Mouse (Mus musculus): ENCODE measurements around the gene Ppp1r14a. TPM values are rescaled to one million over a fixed set of nuclear protein-coding genes. Genes with fewer than 3 reads are reported as not detected.

The Ppp1r14a gene
- polyA plus RNA-seq, 1 experiment from 2014 or later: 2.8 TPM

DNA sequence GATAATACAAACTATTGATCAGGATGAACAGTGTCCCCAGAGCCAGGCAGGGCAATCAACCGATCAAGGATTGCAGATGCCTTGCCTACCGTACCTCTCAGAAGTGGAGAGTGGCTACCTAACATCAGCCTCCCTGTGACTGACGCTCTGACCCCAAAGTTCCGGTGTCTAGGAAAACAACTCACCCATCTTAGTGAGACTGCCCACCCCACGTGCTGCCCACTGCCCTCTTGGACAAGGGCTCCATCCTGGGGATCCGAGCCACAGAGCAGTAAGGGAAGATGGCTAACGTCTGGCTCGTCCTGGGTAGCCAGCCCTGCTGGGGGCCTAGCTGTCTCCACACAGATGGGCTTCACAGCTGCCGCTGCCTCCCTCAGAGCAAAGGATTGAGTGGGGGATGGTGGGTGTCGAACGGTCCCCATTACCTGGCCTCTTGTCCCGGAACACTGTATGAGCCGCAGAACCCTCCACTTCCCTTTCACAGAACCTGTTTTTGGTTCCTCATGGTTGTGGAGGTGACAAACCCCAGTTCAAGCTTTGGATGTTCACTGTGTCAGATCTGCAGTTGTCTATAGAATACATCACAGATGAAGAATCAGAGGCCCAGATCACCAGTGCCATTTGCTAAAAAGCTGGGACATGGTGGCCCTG is 5.1 kb downstream of the Ppp1r14a start:
- Histone ChIP-seq H3K4me1 (ENCODE audit: control insufficient read depth, insufficient read depth, low read depth, low read length) (peaks cover 5% of the 10 kb centered on the region), H3K27ac (ENCODE audit: low read depth, low read length) (no peak overlapping the region), H3K4me3 (ENCODE audit: low read length) (no peak overlapping the region), H3K36me3 (ENCODE audit: control insufficient read depth, insufficient read depth, low read length) (no peaks in the 10 kb centered on the region), H3K4me2 (ENCODE audit: low read length) (no peak overlapping the region), H3K27me3 (replicated peaks; ENCODE audit: control insufficient read depth, insufficient read depth, low read length) (no peaks in the 10 kb centered on the region), H3K9ac (ENCODE audit: low read depth, low read length) (no peak overlapping the region), H3K9me3 (ENCODE audit: control insufficient read depth, low read length) (no peaks in the 10 kb centered on the region)
- WGBS: 60% methylated on average over 13 of the region's 13 CpGs
- ATAC-seq: no peak

DNA sequence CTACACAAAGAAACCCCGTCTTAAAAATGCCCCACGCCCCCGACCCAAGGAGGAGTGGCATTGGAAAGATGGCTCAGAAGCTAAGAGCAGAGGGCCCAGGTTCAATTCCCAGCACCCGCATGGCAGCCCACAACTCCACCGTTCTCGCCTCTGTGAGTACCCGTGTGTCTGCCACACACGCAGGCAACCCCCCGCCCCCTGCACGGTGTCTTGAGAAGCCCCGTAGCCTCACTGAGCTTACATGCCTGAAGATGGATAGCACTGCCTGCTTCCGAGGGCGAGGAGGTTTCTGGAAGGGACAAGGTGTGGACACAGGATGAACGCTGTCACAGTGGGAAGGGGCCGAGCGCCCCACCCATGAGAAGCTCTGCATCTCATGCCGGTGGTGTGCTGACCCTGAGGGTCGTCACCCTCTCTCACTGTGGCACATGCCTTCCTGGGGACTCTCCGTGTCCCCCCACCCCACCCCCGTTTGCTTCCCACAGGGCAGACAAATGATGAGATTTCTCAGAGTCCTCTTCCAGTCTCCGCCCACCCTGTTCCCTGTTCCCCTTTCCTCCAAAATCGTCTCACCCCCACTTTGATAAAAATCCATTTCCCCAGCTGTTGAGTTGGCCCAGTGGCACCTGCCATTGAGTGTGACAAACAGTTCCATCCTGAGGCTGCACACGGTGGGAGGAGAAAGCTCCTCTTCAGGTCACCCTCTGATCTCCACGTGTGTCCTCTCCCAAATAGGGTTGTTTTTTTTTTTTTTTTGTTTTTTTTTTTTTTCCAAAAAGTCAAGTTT is 6.9 kb downstream of the Ppp1r14a start:
- H3K9me3 ChIP-seq (ENCODE audit: control insufficient read depth, low read length): no peaks in the 10 kb centered on the region
- H3K4me1 ChIP-seq (ENCODE audit: control insufficient read depth, insufficient read depth, low read depth, low read length): peaks cover 4% of the 10 kb centered on the region; the same call in 1 of the 2 replicates
- H3K4me3 ChIP-seq (ENCODE audit: low read length): no peak overlapping the region
- H3K27me3 ChIP-seq (replicated peaks; ENCODE audit: control insufficient read depth, insufficient read depth, low read length): no peaks in the 10 kb centered on the region
- H3K4me2 ChIP-seq (ENCODE audit: low read length): no peak overlapping the region
- no peak overlapping the region for H3K9ac ChIP-seq (ENCODE audit: low read depth, low read length)
- 81% methylated on average over 24 of the region's 24 CpGs for WGBS
- H3K27ac ChIP-seq (ENCODE audit: low read depth, low read length): no peak overlapping the region
- no peak for ATAC-seq
- no peaks in the 10 kb centered on the region for H3K36me3 ChIP-seq (ENCODE audit: control insufficient read depth, insufficient read depth, low read length)

DNA sequence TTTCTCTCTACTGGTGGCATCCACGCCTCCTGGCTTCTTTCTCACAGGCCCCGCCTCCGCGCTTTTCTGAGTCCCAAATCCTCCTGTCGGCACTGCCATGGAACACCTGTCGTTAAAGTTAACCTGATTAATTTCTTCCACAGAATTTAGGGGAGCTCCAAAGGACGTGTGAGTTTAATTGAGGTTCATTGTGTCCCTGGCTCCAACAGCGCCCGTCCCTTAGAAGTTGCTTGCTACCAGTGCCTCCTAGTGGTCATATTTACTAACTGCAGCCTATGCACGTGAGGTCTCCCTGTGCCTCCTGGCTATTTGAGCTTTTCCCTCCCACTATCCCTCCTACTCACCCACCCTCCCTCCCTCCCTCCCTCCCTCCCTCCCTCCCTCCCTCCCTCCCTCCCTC is 7.9 kb downstream of the Ppp1r14a start:
- ATAC-seq: no peak
- peak overlapping the region; percentile 29 for H3K4me2 ChIP-seq (ENCODE audit: low read length)
- H3K4me3 ChIP-seq (ENCODE audit: low read length): no peak overlapping the region
- no peaks in the 10 kb centered on the region for H3K9me3 ChIP-seq (ENCODE audit: control insufficient read depth, low read length)
- H3K36me3 ChIP-seq (ENCODE audit: control insufficient read depth, insufficient read depth, low read length): no peaks in the 10 kb centered on the region
- no peak overlapping the region for H3K27ac ChIP-seq (ENCODE audit: low read depth, low read length)
- WGBS: 12% methylated on average over 10 of the region's 10 CpGs
- H3K4me1 ChIP-seq (ENCODE audit: control insufficient read depth, insufficient read depth, low read depth, low read length): peaks cover 4% of the 10 kb centered on the region; the same call in 1 of the 2 replicates
- no peak overlapping the region for H3K9ac ChIP-seq (ENCODE audit: low read depth, low read length)
- no peaks in the 10 kb centered on the region for H3K27me3 ChIP-seq (replicated peaks; ENCODE audit: control insufficient read depth, insufficient read depth, low read length)

DNA sequence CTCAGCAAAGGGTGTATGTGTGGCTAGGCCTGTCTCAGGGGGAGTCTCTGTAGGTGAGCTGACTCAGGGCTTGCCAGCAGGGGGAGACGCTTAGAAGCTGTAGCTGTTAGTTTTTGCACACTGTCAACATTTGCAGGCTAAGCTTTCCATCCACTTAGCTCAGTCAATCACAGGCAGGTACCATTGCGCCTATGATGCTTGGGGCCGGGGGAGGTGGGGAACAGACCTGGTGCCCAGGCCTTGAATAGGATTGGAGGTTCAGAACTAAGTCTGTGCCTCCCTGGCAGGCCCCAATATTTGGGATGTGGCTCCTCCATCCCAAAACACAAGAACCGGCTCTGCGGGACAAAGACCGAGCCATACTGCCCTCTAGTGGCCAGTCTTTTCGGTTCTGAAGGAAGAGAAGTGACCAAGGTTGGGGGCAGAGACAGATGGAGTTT is 12.0 kb downstream of the Ppp1r14a start:
- Histone ChIP-seq H3K4me1 (ENCODE audit: control insufficient read depth, insufficient read depth, low read depth, low read length) (peaks cover 12% of the 10 kb centered on the region), H3K36me3 (ENCODE audit: control insufficient read depth, insufficient read depth, low read length) (no peaks in the 10 kb centered on the region), H3K9me3 (ENCODE audit: control insufficient read depth, low read length) (no peaks in the 10 kb centered on the region), H3K9ac (ENCODE audit: low read depth, low read length) (peak overlapping the region; percentile 53), H3K27me3 (replicated peaks; ENCODE audit: control insufficient read depth, insufficient read depth, low read length) (no peaks in the 10 kb centered on the region), H3K4me2 (ENCODE audit: low read length) (peak overlapping the region; percentile 45), H3K27ac (ENCODE audit: low read depth, low read length) (no peak overlapping the region), H3K4me3 (ENCODE audit: low read length) (no peak overlapping the region; the same call in 1 of the 2 replicates)
- under 1% methylated on average over 7 of the region's 7 CpGs for WGBS
- no peak for ATAC-seq

DNA sequence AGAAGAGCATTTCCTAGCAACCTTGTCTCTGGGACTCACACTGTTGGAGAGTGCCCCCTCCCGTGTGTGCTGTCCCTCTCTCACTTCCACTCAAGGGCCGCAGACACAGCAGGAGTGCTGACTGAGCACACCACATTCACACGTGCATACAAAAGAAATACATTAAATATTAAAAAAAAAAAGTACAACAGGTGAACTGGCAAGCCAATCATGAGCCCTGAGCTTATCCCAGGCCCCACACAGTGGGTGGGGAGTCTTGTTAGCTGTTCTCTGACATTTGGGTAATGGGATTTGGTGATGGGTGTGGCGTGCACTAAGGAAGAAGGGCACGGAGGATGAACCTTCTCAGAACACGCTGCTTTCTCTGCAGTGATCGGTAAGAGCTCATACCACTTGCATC is 13.5 kb downstream of the Ppp1r14a start:
- Histone ChIP-seq H3K27ac (ENCODE audit: low read depth, low read length) (no peak overlapping the region), H3K9me3 (ENCODE audit: control insufficient read depth, low read length) (no peaks in the 10 kb centered on the region), H3K36me3 (ENCODE audit: control insufficient read depth, insufficient read depth, low read length) (no peaks in the 10 kb centered on the region), H3K9ac (ENCODE audit: low read depth, low read length) (no peak overlapping the region), H3K4me3 (ENCODE audit: low read length) (no peak overlapping the region), H3K27me3 (replicated peaks; ENCODE audit: control insufficient read depth, insufficient read depth, low read length) (no peaks in the 10 kb centered on the region), H3K4me1 (ENCODE audit: control insufficient read depth, insufficient read depth, low read depth, low read length) (peaks cover 21% of the 10 kb centered on the region), H3K4me2 (ENCODE audit: low read length) (no peak overlapping the region)
- no peak for ATAC-seq
- 63% methylated on average over 7 of the region's 7 CpGs for WGBS

DNA sequence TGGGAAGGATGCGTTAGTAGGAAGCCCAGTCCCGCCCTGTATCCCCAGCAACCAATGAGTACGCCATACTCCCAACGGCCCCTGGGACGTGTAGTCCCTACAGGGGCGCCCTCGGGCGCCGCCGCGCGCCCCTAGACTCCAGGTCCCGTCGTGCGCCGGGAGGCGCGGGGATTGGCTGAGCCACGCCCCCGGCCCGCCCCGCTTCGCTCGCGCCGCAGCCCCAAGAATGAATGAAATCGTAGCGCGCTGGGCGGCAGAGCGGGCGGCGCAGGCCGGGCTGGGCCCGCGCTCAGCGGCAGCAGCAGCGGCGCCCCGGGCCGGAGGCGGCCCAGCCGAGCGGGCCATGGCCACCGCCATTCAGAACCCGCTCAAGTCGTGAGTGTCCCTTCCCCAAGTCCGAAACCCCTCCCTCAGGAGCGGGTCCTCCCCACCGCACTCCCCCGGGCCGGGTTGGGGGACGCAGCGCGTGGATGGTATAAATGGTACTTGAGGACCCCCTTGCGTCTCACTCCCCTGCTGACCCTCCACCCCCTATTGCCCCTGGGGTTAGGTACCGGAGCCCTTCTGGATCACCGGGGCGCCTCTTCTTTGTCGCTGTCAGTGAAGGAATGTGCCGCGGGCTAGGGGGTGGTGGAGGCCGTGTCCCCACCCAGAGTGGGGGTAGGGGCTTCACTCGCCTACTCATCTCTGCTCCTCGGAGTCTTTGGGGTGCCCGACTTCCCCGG is 14.8 kb downstream of the Ppp1r14a start, which contains the start of gene Dpf1:
Dpf1 (plus strand) TSS at position 214 of the 725 bp plus-strand sequence.
- Histone ChIP-seq H3K9ac (ENCODE audit: low read depth, low read length) (peak within 1 kb of the TSS; percentile 87), H3K4me2 (ENCODE audit: low read length) (peak within 1 kb of the TSS; percentile 83), H3K4me3 (ENCODE audit: low read length) (peak within 1 kb of the TSS; percentile 75), H3K27me3 (replicated peaks; ENCODE audit: control insufficient read depth, insufficient read depth, low read length) (no peaks in the 10 kb centered on the region), H3K9me3 (ENCODE audit: control insufficient read depth, low read length) (no peaks in the 10 kb centered on the region), H3K27ac (ENCODE audit: low read depth, low read length) (peak within 1 kb of the TSS; percentile 79), H3K36me3 (ENCODE audit: control insufficient read depth, insufficient read depth, low read length) (no peaks in the 10 kb centered on the region), H3K4me1 (ENCODE audit: control insufficient read depth, insufficient read depth, low read depth, low read length) (peaks cover 21% of the 10 kb centered on the region)
- WGBS: under 1% methylated on average over 56 of the region's 67 CpGs
- ATAC-seq: peak; percentile 86

DNA sequence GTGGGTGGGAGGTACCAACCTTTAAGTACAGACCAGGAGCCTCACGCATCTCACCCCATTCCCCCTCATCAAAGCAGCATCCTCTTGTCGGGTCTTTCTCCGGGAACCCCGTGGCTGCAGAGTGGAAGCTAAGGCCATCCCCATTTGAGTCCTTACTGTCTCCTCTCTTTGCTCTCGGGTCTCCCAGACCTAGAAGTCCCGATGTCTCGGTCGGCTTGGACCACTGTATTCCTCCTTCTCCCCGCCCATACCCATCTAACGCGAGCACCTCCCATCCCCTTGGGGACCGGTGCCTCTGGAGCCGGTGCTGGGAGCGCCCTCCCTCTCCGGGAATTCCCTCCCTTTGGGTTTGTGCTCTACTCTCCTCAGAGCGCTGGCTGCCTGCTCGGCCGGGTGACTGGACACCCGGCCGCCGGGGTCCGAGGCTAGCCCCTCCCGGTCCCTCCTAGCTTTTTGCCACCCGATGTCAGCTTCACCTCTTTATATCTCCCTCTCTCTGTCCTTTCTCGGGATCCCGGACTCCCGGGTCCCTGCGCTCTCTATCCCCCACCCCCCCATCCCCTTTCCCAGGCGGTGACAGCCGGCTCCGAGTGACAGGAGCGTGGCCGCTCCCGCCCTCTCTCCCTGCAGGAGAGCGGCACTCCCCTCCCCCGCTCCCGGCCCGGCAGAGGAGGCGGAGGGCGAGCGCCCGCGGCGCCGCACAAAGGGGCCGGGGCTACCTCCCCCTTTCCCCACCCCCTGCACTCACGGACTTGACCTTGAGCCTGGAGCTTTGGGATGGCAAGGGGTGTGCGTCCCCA is 15.6 kb downstream of the Ppp1r14a start:
- peak overlapping the region; percentile 87 for H3K9ac ChIP-seq (ENCODE audit: low read depth, low read length)
- no peak for ATAC-seq

DNA sequence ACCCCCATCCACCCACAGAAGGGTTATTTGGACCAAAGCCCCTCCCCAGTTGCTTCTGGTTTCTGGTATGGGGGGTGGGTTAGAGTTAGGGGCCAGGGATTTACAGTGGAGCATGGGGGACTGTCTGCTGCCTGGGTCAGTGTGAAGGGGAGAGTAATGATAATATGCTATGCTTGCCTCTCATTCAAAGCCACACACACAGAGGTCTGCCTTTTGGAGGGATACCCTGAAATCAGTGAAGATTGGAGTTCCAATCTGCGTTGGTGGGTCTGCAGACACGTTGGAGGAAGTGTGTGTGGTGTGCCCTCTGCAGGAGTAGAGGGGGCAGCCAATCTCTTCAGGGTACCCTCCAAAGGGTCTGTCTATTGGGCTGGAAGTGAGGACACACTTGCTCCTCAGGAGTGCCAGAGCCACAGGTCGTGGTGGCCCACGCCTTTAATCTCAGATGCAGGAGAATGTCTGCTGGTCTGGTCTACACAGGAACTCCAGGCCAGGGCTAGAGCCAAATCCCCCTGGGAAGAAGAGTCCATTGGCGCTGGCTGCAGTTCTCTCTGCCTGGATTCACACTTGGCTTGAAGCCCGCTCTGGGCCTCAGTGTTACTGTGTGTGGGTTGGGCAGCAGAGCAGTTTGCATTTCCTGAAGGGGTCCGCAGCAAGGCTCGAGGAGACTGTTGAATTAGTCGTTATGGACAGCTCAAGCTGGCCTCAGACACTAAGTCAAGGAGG is 16.3 kb downstream of the Ppp1r14a start:
- Histone ChIP-seq H3K9ac (ENCODE audit: low read depth, low read length) (peak overlapping the region; percentile 87), H3K27ac (ENCODE audit: low read depth, low read length) (peak overlapping the region; percentile 79), H3K9me3 (ENCODE audit: control insufficient read depth, low read length) (no peaks in the 10 kb centered on the region), H3K27me3 (replicated peaks; ENCODE audit: control insufficient read depth, insufficient read depth, low read length) (no peaks in the 10 kb centered on the region), H3K4me1 (ENCODE audit: control insufficient read depth, insufficient read depth, low read depth, low read length) (peaks cover 32% of the 10 kb centered on the region), H3K4me3 (ENCODE audit: low read length) (peak overlapping the region; percentile 75), H3K4me2 (ENCODE audit: low read length) (peak overlapping the region; percentile 83), H3K36me3 (ENCODE audit: control insufficient read depth, insufficient read depth, low read length) (no peaks in the 10 kb centered on the region)
- ATAC-seq: no peak
- 11% methylated on average over 8 of the region's 9 CpGs for WGBS

More for the DNA sequence above, 15.6 kb downstream of the Ppp1r14a start:
- H3K4me2 ChIP-seq (ENCODE audit: low read length): peak overlapping the region; percentile 83
- H3K4me1 ChIP-seq (ENCODE audit: control insufficient read depth, insufficient read depth, low read depth, low read length): peaks cover 27% of the 10 kb centered on the region
- H3K27ac ChIP-seq (ENCODE audit: low read depth, low read length): peak overlapping the region; percentile 79
- no peaks in the 10 kb centered on the region for H3K27me3 ChIP-seq (replicated peaks; ENCODE audit: control insufficient read depth, insufficient read depth, low read length)
- no peaks in the 10 kb centered on the region for H3K36me3 ChIP-seq (ENCODE audit: control insufficient read depth, insufficient read depth, low read length)
- WGBS: 0% methylated on average over 48 of the region's 48 CpGs
- no peaks in the 10 kb centered on the region for H3K9me3 ChIP-seq (ENCODE audit: control insufficient read depth, low read length)
- H3K4me3 ChIP-seq (ENCODE audit: low read length): peak overlapping the region; percentile 75

Data from hindbrain, embryonic 16.5 days (tissue).